Mouse (Mus musculus): ENCODE measurements around the gene Pnma3.
"Not testable (repeated sequence)": the region's sequence is repeated elsewhere in the genome, so short reads cannot be mapped to it uniquely, and the experiment has no call there.

DNA sequence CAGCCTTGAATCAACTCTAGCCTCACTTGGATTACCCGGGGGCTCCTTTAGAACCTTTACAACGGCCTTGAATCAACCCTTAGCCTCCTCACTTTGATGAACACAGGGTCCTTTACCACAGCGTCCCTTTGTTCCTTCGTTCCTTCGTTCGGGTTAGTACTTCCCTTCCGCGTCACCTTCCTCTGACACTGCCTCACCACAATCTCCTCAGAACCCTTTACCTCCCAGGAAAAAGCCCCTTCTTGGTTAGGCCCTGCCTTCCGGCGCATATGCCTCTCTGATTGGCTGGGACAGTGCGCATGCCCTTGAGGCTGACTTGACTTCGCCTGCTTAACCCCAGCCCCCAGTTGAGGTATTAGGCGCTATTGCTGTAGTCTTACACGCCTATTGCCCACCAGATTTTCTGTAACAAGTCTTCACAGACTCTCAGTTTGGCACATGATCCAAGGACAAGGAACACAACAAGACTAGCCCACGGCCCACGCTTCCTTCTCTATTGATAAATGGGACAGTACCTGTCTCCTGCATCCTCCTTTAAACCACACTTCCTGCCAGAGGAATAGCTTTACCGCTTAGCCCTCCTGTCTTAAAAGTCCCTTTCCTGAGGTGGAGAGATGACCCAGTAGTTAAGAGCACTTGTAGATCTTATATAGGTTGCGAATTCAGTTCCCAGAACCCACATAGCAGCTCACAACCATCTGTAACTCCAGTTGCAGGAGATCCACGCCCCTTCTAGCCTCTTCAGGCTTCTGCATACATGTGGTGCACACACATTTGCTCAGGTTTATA, 17.9 kb downstream of the Pnma3 start, which contains the start of gene Xlr4a:
- TF ChIP-seq CTCF (IDR thresholded peaks at IDR 0.05; ENCODE audit: low read depth, low read length); TAL1 (conservative IDR thresholded peaks at IDR 0.05; ENCODE audit: low read depth, low read length): not testable (repeated sequence)

Measured in G1E (cell line).